Mouse (Mus musculus) liver, embryonic 12.5 days (tissue): ENCODE measurements around the gene Rpl3l. TPM values are rescaled to one million over a fixed set of nuclear protein-coding genes. Genes with fewer than 3 reads are reported as not detected.

Experiments
- polyA plus RNA-seq: library from polyadenylated mRNA; unstranded; fragments of >200 nt; fragmentation: Nextera tagmentation; extraction: Ambion mirVana; gene quantifications from 2 replicates; pipeline ENCODE4 v1.2.1, GENCODE M21; 2016

Rpl3l gene
- polyA plus RNA-seq, 1 experiment from 2014 or later = not detected

Other genes with a start within 250 kb of the Rpl3l start
- 17.2 and 19.4 TPM in 2 replicates for gene Mlst8, start 248.7 kb upstream of the Rpl3l start, polyA plus RNA-seq
- 0.14 and 0.32 TPM in 2 replicates for gene Caskin1, start 239.2 kb upstream of the Rpl3l start, polyA plus RNA-seq
- 52.2 and 55.4 TPM in 2 replicates for gene Traf7, start 199.9 kb upstream of the Rpl3l start, polyA plus RNA-seq
- 1.3 and 1.9 TPM in 2 replicates for gene Rab26, start 193.6 kb upstream of the Rpl3l start, polyA plus RNA-seq
- 6.0 and 6.5 TPM in 2 replicates for gene Pkd1, start 178.0 kb upstream of the Rpl3l start, polyA plus RNA-seq
- 30.8 and 35.0 TPM in 2 replicates for gene Tsc2, start 95.2 kb upstream of the Rpl3l start, polyA plus RNA-seq
- 11.3 and 12.4 TPM in 2 replicates for gene Nthl1, start 95.1 kb upstream of the Rpl3l start, polyA plus RNA-seq
- 14.6 and 15.2 TPM in 2 replicates for gene Slc9a3r2, start 77.5 kb upstream of the Rpl3l start, polyA plus RNA-seq
- gene Npw, start 69.4 kb upstream of the Rpl3l start, polyA plus RNA-seq = 0.33 TPM in 1 of 2 replicates, not detected in the other
- gene Zfp598, start 58.1 kb upstream of the Rpl3l start, polyA plus RNA-seq = 19.7 and 20.4 TPM in 2 replicates
- 0.06 and 0.27 TPM in 2 replicates for gene Syngr3, start 37.9 kb upstream of the Rpl3l start, polyA plus RNA-seq
- 51.4 and 52.5 TPM in 2 replicates for gene Gfer, start 31.7 kb upstream of the Rpl3l start, polyA plus RNA-seq
- 0.51 and 0.58 TPM in 2 replicates for gene Noxo1, start 31.6 kb upstream of the Rpl3l start, polyA plus RNA-seq
- gene Tbl3, start 20.2 kb upstream of the Rpl3l start, polyA plus RNA-seq = 65.4 and 71.8 TPM in 2 replicates
- gene Rnf151, start 9.8 kb upstream of the Rpl3l start, polyA plus RNA-seq = 0.19 and 0.46 TPM in 2 replicates
- gene Rps2, start 9.7 kb upstream of the Rpl3l start, polyA plus RNA-seq = 1,444 and 1,454 TPM in 2 replicates
- gene Ndufb10, start 3.3 kb upstream of the Rpl3l start, polyA plus RNA-seq = 233 and 239 TPM in 2 replicates
- 20.8 and 21.6 TPM in 2 replicates for gene Msrb1, start 8.8 kb downstream of the Rpl3l start, polyA plus RNA-seq
- gene Hs3st6, start 25.2 kb downstream of the Rpl3l start, polyA plus RNA-seq = not detected in 2 replicates
- gene Meiob, start 76.5 kb downstream of the Rpl3l start, polyA plus RNA-seq = 1.5 TPM in 2 replicates
- gene Hagh, start 112.3 kb downstream of the Rpl3l start, polyA plus RNA-seq = 61.1 and 64.8 TPM in 2 replicates
- 34.2 and 34.6 TPM in 2 replicates for gene Fahd1, start 122.5 kb downstream of the Rpl3l start, polyA plus RNA-seq
- gene Igfals, start 138.2 kb downstream of the Rpl3l start, polyA plus RNA-seq = 5.3 and 5.4 TPM in 2 replicates
- 97.7 and 108 TPM in 2 replicates for gene Nubp2, start 158.5 kb downstream of the Rpl3l start, polyA plus RNA-seq
- 37.5 and 40.0 TPM in 2 replicates for gene Spsb3, start 158.8 kb downstream of the Rpl3l start, polyA plus RNA-seq
- gene Eme2, start 167.3 kb downstream of the Rpl3l start, polyA plus RNA-seq = 20.3 and 21.4 TPM in 2 replicates
- gene Mrps34, start 167.3 kb downstream of the Rpl3l start, polyA plus RNA-seq = 101 and 106 TPM in 2 replicates
- 67.9 and 68.8 TPM in 2 replicates for gene Nme3, start 168.7 kb downstream of the Rpl3l start, polyA plus RNA-seq
- 15.6 and 15.8 TPM in 2 replicates for gene Mapk8ip3, start 209.2 kb downstream of the Rpl3l start, polyA plus RNA-seq
- gene Jpt2, start 232.9 kb downstream of the Rpl3l start, polyA plus RNA-seq = 112 and 114 TPM in 2 replicates